Mouse (Mus musculus) T-helper 1 cell (primary cell): Measurements from ENCODE around the gene Traf4.

Experiments used
- in situ Hi-C: fragments of 300-600 bp; cut with MboI, MseI; formaldehyde crosslinking; loops from one replicate; pipeline ENCODE4 v1.15.1; 2025; ENCODE audit warnings: high pct_unique_total_duplicates

Gene Traf4

GRCm38 (mm10) chr11:78182961-78183844 lies 17.8 kb upstream of the Traf4 start, which contains the start of gene Rpl23a:
Gene Rpl23a, minus strand, starts transcription at chr11:78183584.
- in situ Hi-C loops = no loop called here

GRCm38 (mm10) chr11:78182450-78182849 lies 17.1 kb upstream of the Traf4 start:
- in situ Hi-C loops = no loop called here

- in situ Hi-C loops = no loop called here
Measured at GRCm38 (mm10) chr11:78181830-78182357, 16.5 kb upstream of the Traf4 start.

GRCm38 (mm10) chr11:78180081-78180761 lies 14.8 kb upstream of the Traf4 start:
- in situ Hi-C loops = no loop called here

GRCm38 (mm10) chr11:78179438-78179999 lies 14.1 kb upstream of the Traf4 start:
- in situ Hi-C loops = no loop called here

GRCm38 (mm10) chr11:78178859-78179437 lies 13.6 kb upstream of the Traf4 start:
- in situ Hi-C loops = no loop called here

GRCm38 (mm10) chr11:78177903-78178858 lies 12.8 kb upstream of the Traf4 start:
- in situ Hi-C loops = no loop called here

- in situ Hi-C loops = no loop called here
Measured at GRCm38 (mm10) chr11:78177437-78177836, 12.0 kb upstream of the Traf4 start.

- in situ Hi-C loops = no loop called here
Measured at GRCm38 (mm10) chr11:78176905-78177331, 11.5 kb upstream of the Traf4 start.

- in situ Hi-C loops = no loop called here
Measured at GRCm38 (mm10) chr11:78176402-78176862, 11.0 kb upstream of the Traf4 start, which contains the start of the genes Nek8 and Tlcd1. Gene Nek8, minus strand, starts transcription at chr11:78176675. Gene Tlcd1, plus strand, starts transcription at chr11:78176711.

- in situ Hi-C loops = no loop called here
Measured at GRCm38 (mm10) chr11:78175771-78176401, 10.5 kb upstream of the Traf4 start.

- in situ Hi-C loops = no loop called here
Measured at GRCm38 (mm10) chr11:78174506-78174905, 9.1 kb upstream of the Traf4 start.

GRCm38 (mm10) chr11:78172748-78173383 lies 7.5 kb upstream of the Traf4 start:
- in situ Hi-C loops = no loop called here

GRCm38 (mm10) chr11:78172034-78172747 lies 6.8 kb upstream of the Traf4 start:
- in situ Hi-C loops = no loop called here

GRCm38 (mm10) chr11:78171328-78171727 lies 5.9 kb upstream of the Traf4 start:
- in situ Hi-C loops = no loop called here

GRCm38 (mm10) chr11:78170306-78170705 lies 4.9 kb upstream of the Traf4 start:
- in situ Hi-C loops = no loop called here

- in situ Hi-C loops = no loop called here
Measured at GRCm38 (mm10) chr11:78168541-78169468, 3.4 kb upstream of the Traf4 start.
